Mouse (Mus musculus) MEL (cell line): ENCODE measurements around the gene Csnk2b. TPM values are rescaled to one million over a fixed set of nuclear protein-coding genes. Genes with fewer than 3 reads are reported as not detected.

Experiments
- DNase-seq: peaks from one replicate; pipeline ENCODE4 v3.0.0; 2011; ENCODE audit warnings: low read depth, low spot score
- H3K27ac ChIP-seq: 2 replicates; pipeline ENCODE4 v1.5.1; 2012; ENCODE audit warnings: low read depth, mild to moderate bottlenecking, control low read depth, low read length, moderate library complexity; ENCODE audit not compliant: control insufficient read depth
- H3K27me3 ChIP-seq, 2 experiments: fragments of 150-350 bp in 1 of 2; sonication (generic) in 1 of 2; 2 replicates each; pipeline ENCODE4 v1.6.1; 2012; ENCODE audit warnings: low read length in 2 of 2, mild to moderate bottlenecking in 2 of 2, improper control_type of control experiment in 1 of 2, moderate library complexity in 1 of 2; ENCODE audit not compliant: insufficient read depth in 2 of 2, control insufficient read depth in 1 of 2
- H3K36me3 ChIP-seq, 2 experiments: 2 replicates each; pipeline ENCODE4 v1.6.1; 2012 to 2014; ENCODE audit warnings: low read length in 2 of 2, improper control_type of control experiment in 1 of 2, inconsistent platforms in 1 of 2, mild to moderate bottlenecking in 1 of 2; ENCODE audit not compliant: insufficient read depth in 2 of 2, control insufficient read depth in 1 of 2
- H3K4me1 ChIP-seq, 2 experiments: fragments of 150-350 bp in 1 of 2; sonication (generic) in 1 of 2; 2 replicates each; pipeline ENCODE4 v1.6.1; 2012; ENCODE audit warnings: low read length in 2 of 2, improper control_type of control experiment in 1 of 2, mild to moderate bottlenecking in 1 of 2; ENCODE audit not compliant: insufficient read depth in 2 of 2, control insufficient read depth in 1 of 2
- H3K4me3 ChIP-seq, 2 experiments: fragments of 150-350 bp in 1 of 2; sonication (generic) in 1 of 2; 2 replicates each; pipeline ENCODE4 v1.5.1; 2012; ENCODE audit warnings: low read depth in 2 of 2, low read length in 2 of 2, mild to moderate bottlenecking in 2 of 2, moderate library complexity in 2 of 2, control low read depth in 1 of 2, improper control_type of control experiment in 1 of 2; ENCODE audit not compliant: control insufficient read depth in 1 of 2, insufficient read depth in 1 of 2
- H3K79me2 ChIP-seq: 2 replicates; pipeline ENCODE4 v1.6.1; 2012; ENCODE audit warnings: mild to moderate bottlenecking, low read length, moderate library complexity; ENCODE audit not compliant: control insufficient read depth, poor library complexity, insufficient read depth
- H3K9ac ChIP-seq: 2 replicates; pipeline ENCODE4 v1.6.1; 2012; ENCODE audit warnings: low read depth, mild to moderate bottlenecking, control low read depth, low read length, moderate library complexity; ENCODE audit not compliant: control insufficient read depth, poor library complexity, severe bottlenecking
- H3K9me3 ChIP-seq: fragments of 150-350 bp; sonication (generic); replicated peaks from 2 replicates; pipeline ENCODE4 v1.6.1; 2012; ENCODE audit warnings: mild to moderate bottlenecking, low read length, improper control_type of control experiment, moderate library complexity; ENCODE audit not compliant: insufficient read depth
- BHLHE40 ChIP-seq: IDR thresholded peaks from 2 replicates; pipeline ENCODE4 v1.6.1; 2012; ENCODE audit warnings: low read depth, mild to moderate bottlenecking, inconsistent platforms, low read length, improper control_type of control experiment, borderline replicate concordance
- CHD1 ChIP-seq: IDR thresholded peaks from 2 replicates; pipeline ENCODE4 v1.6.1; 2012; ENCODE audit warnings: low read depth, mild to moderate bottlenecking, inconsistent platforms, low read length, improper control_type of control experiment
- CHD2 ChIP-seq: IDR thresholded peaks from 2 replicates; pipeline ENCODE4 v1.6.1; 2011; ENCODE audit warnings: low read length, improper control_type of control experiment
- CTCF ChIP-seq, 3 experiments: IDR thresholded peaks in 2 of 3; conservative IDR thresholded peaks in 1 of 3; 2 replicates each; pipeline ENCODE4 v1.5.1; 2011 to 2012; ENCODE audit warnings: low read length in 3 of 3, low read depth in 2 of 3, mild to moderate bottlenecking in 2 of 3, improper control_type of control experiment in 1 of 3, inconsistent platforms in 1 of 3, mixed read lengths in 1 of 3, moderate library complexity in 1 of 3; ENCODE audit not compliant: control insufficient read depth in 1 of 3, insufficient read depth in 1 of 3, poor library complexity in 1 of 3, severe bottlenecking in 1 of 3
- E2F4 ChIP-seq: IDR thresholded peaks from 2 replicates; pipeline ENCODE4 v1.6.1; 2011; ENCODE audit warnings: low read depth, low read length, improper control_type of control experiment, borderline replicate concordance
- ETS1 ChIP-seq: IDR thresholded peaks from 2 replicates; pipeline ENCODE4 v1.6.1; 2012; ENCODE audit warnings: low read depth, mild to moderate bottlenecking, inconsistent platforms, low read length, improper control_type of control experiment, moderate library complexity
- GABPA ChIP-seq: IDR thresholded peaks from 2 replicates; pipeline ENCODE4 v1.6.1; 2012; ENCODE audit warnings: low read depth, mild to moderate bottlenecking, inconsistent platforms, low read length, improper control_type of control experiment, moderate library complexity
- GATA1 ChIP-seq: IDR thresholded peaks from 2 replicates; pipeline ENCODE4 v1.6.1; 2011; ENCODE audit warnings: low read depth, low read length, improper control_type of control experiment
- HCFC1 ChIP-seq: IDR thresholded peaks from 2 replicates; pipeline ENCODE4 v1.6.1; 2012; ENCODE audit warnings: low read depth, mild to moderate bottlenecking, inconsistent platforms, low read length, improper control_type of control experiment, moderate library complexity
- JUND ChIP-seq: IDR thresholded peaks from 2 replicates; pipeline ENCODE4 v1.6.1; 2011; ENCODE audit warnings: low read depth, mild to moderate bottlenecking, improper control_type of control experiment, low read length
- KAT2A ChIP-seq: conservative IDR thresholded peaks from 2 replicates; pipeline ENCODE4 v1.6.1; 2012; ENCODE audit warnings: low read depth, low read length, improper control_type of control experiment, inconsistent platforms
- MAFK ChIP-seq: IDR thresholded peaks from 2 replicates; pipeline ENCODE4 v1.6.1; 2011; ENCODE audit warnings: low read depth, mild to moderate bottlenecking, low read length, improper control_type of control experiment, borderline replicate concordance
- MAX ChIP-seq: IDR thresholded peaks from 2 replicates; pipeline ENCODE4 v1.6.1; 2011; ENCODE audit warnings: low read length, improper control_type of control experiment
- MAZ ChIP-seq: IDR thresholded peaks from 2 replicates; pipeline ENCODE4 v1.6.1; 2012; ENCODE audit warnings: low read depth, mild to moderate bottlenecking, inconsistent platforms, low read length, improper control_type of control experiment
- MEF2A ChIP-seq: IDR thresholded peaks from 2 replicates; pipeline ENCODE4 v1.6.1; 2014; ENCODE audit warnings: low read depth, mild to moderate bottlenecking, inconsistent platforms, low read length, improper control_type of control experiment; ENCODE audit not compliant: poor library complexity, insufficient replicate concordance, severe bottlenecking; ENCODE audit errors: extremely low read depth
- MXI1 ChIP-seq: IDR thresholded peaks from 2 replicates; pipeline ENCODE4 v1.6.1; 2011; ENCODE audit warnings: mild to moderate bottlenecking, low read depth, low read length, improper control_type of control experiment
- MYB ChIP-seq: IDR thresholded peaks from 2 replicates; pipeline ENCODE4 v1.6.1; 2011; ENCODE audit warnings: mild to moderate bottlenecking, low read depth, low read length, improper control_type of control experiment
- NELFE ChIP-seq: IDR thresholded peaks from 2 replicates; pipeline ENCODE4 v1.6.1; 2011; ENCODE audit warnings: low read depth, low read length, improper control_type of control experiment
- NRF1 ChIP-seq: IDR thresholded peaks from 2 replicates; pipeline ENCODE4 v1.6.1; 2014; ENCODE audit warnings: low read depth, mild to moderate bottlenecking, inconsistent platforms, low read length, improper control_type of control experiment, moderate library complexity; ENCODE audit not compliant: poor library complexity, insufficient read depth, severe bottlenecking
- POLR2AphosphoS5 ChIP-seq: IDR thresholded peaks from 2 replicates; pipeline ENCODE4 v1.6.1; 2012; ENCODE audit warnings: low read depth, borderline replicate concordance, mild to moderate bottlenecking, inconsistent platforms, low read length, moderate library complexity, mixed read lengths
- RAD21 ChIP-seq: IDR thresholded peaks from 2 replicates; pipeline ENCODE4 v1.6.1; 2011; ENCODE audit warnings: mild to moderate bottlenecking, low read depth, low read length, improper control_type of control experiment
- RCOR1 ChIP-seq: IDR thresholded peaks from 2 replicates; pipeline ENCODE4 v1.6.1; 2012; ENCODE audit warnings: low read depth, mild to moderate bottlenecking, inconsistent platforms, low read length, improper control_type of control experiment
- SIN3A ChIP-seq: IDR thresholded peaks from 2 replicates; pipeline ENCODE4 v1.6.1; 2012; ENCODE audit warnings: low read length, improper control_type of control experiment, inconsistent platforms
- SMC3 ChIP-seq: IDR thresholded peaks from 2 replicates; pipeline ENCODE4 v1.6.1; 2011; ENCODE audit warnings: low read depth, low read length, improper control_type of control experiment
- TAL1 ChIP-seq: IDR thresholded peaks from 2 replicates; pipeline ENCODE4 v1.6.1; 2012; ENCODE audit warnings: mild to moderate bottlenecking, inconsistent platforms, low read length, moderate library complexity, mixed read lengths
- TBP ChIP-seq: IDR thresholded peaks from 2 replicates; pipeline ENCODE4 v1.8.0; 2011; ENCODE audit warnings: low read depth, low read length, improper control_type of control experiment
- UBTF ChIP-seq: IDR thresholded peaks from 2 replicates; pipeline ENCODE4 v1.6.1; 2012; ENCODE audit warnings: low read depth, mild to moderate bottlenecking, inconsistent platforms, low read length, improper control_type of control experiment, moderate library complexity, borderline replicate concordance; ENCODE audit not compliant: insufficient read depth
- USF1 ChIP-seq: IDR thresholded peaks from 2 replicates; pipeline ENCODE4 v1.6.1; 2014; ENCODE audit warnings: low read depth, mild to moderate bottlenecking, inconsistent platforms, low read length, improper control_type of control experiment, moderate library complexity
- polyA plus RNA-seq, 2 experiments: library from polyadenylated mRNA; stranded (reverse) in 1 of 2; unstranded in 1 of 2; fragments of >175 nt in 1 of 2; fragments of >200 nt in 1 of 2; gene quantifications; 2 replicates each; pipeline versions ENCODE4 v1.2.1 to v1.2.4; 2012; ENCODE audit warnings: low replicate concordance in 2 of 2, low read depth in 1 of 2; ENCODE audit not compliant: insufficient read length in 2 of 2, insufficient read depth in 1 of 2, missing spikeins in 1 of 2
- total RNA-seq: library from RNA; depleted of rRNA; stranded (reverse); fragments of 300-350 nt; gene quantifications from 2 replicates; pipeline ENCODE4 v1.2.3, GENCODE M21; 2012

Csnk2b gene
- total and polyA plus RNA-seq, 3 experiments = 222 to 607 TPM; not detected in 1

- TF ChIP-seq USF1 = no peak
- TF ChIP-seq POLR2AphosphoS5 = no peak; the same call in 1 of the 2 replicates
- TF ChIP-seq MXI1 = no peak; the same call in none of the 2 replicates
Measured at GRCm38 (mm10) chr17:35134801-35135590, 13.1 kb upstream of the Csnk2b start, which contains the start of gene Bag6 (continued).

DNA sequence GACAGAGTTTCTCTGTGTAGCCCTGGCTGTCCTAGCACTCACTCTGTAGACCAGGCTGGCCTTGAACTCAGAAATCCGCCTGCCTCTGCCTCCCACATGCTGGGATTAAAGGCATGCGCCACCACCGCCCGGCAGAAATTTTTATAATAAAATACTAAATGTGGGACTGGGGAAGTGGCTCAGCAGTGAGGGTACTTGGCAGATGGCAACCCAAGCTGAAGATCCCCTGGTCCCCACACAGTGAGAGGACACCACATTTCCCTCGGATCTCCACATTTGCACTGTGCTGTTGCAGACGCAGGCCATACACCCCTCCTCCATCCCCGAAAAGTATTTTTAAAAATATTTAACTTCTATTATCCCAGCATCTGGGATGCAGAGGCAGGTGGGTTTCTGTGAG, 11.7 kb upstream of the Csnk2b start:
- Histone ChIP-seq H3K9me3 (no peaks in the 10 kb centered on the region), H3K79me2 (peaks cover 35% of the 10 kb centered on the region), H3K36me3 (peaks cover 0 to 18% of the 10 kb centered on the region in 2 experiments; a peak in 3 of 4 replicates), H3K9ac (peak overlapping the region; percentile 26; the same call in 1 of the 2 replicates), H3K27me3 (no peaks in the 10 kb centered on the region), H3K27ac (no peak overlapping the region), H3K4me3 (no peak overlapping the region), H3K4me1 (peaks cover 0 to 13% of the 10 kb centered on the region in 2 experiments; a peak in 2 of 4 replicates)
- TF ChIP-seq TBP (no peak), CTCF (IDR thresholded peaks at IDR 0.05 in 2 of 3, conservative IDR thresholded peaks at IDR 0.05 in 1 of 3; ENCODE audit: control insufficient read depth in 1 of 3, insufficient read depth in 1 of 3, low read depth in 2 of 3, low read length in 3 of 3, poor library complexity in 1 of 3, severe bottlenecking in 1 of 3) (no peak), GATA1 (no peak), POLR2AphosphoS5 (no peak), MAX (no peak), GABPA (no peak), BHLHE40 (no peak), CHD2 (no peak), E2F4 (no peak), RCOR1 (no peak), RAD21 (no peak), MAZ (no peak), CHD1 (no peak), SMC3 (no peak), NELFE (no peak), JUND (no peak), KAT2A (no peak)
- no peak for DNase-seq

DNA sequence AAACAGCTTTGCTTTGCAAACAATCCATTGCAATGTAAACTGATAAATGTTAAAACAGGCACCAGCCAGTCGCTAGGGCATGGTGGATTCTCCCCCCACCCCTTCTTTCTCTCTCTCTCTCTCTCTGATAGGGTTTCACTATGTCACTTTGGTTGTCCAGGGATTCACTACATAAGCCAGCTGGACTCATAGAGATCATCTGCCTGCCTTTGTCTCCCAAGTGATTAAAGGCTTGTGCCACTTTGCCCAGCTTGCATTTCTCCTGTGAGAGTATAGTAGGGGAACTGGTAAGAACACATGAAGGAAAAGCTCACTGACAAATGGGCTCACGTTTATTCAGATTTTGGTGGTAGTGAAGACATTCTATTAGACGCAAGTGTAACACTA, 10.3 kb upstream of the Csnk2b start:
- H3K9me3 ChIP-seq = no peaks in the 10 kb centered on the region
- peaks cover 0 to 12% of the 10 kb centered on the region in 2 experiments; a peak in 2 of 4 replicates for H3K36me3 ChIP-seq
- H3K4me1 ChIP-seq = peaks cover 0 to 13% of the 10 kb centered on the region in 2 experiments; a peak in 2 of 4 replicates
- no peak for DNase-seq
- no peak overlapping the region for H3K9ac ChIP-seq
- TF ChIP-seq MYB (no peak), MEF2A (no peak), GATA1 (no peak), USF1 (no peak), KAT2A (no peak), TAL1 (no peak), UBTF (no peak), NELFE (no peak), NRF1 (no peak), MAFK (no peak), HCFC1 (no peak), RCOR1 (no peak), ETS1 (no peak), SIN3A (no peak), MAX (no peak), GABPA (no peak), TBP (no peak), JUND (no peak)
- no peak overlapping the region for H3K4me3 ChIP-seq
- H3K79me2 ChIP-seq = peaks cover 33% of the 10 kb centered on the region
- no peak overlapping the region for H3K27ac ChIP-seq
- H3K27me3 ChIP-seq = no peaks in the 10 kb centered on the region
